Mouse (Mus musculus): ENCODE results near the gene Atp6v1c2.

- no peak for TF ChIP-seq CTCF (IDR thresholded peaks at IDR 0.05)
- TF ChIP-seq EP300 (IDR thresholded peaks at IDR 0.05): no peak
These were observed 29.3 kb downstream of the Atp6v1c2 start for GRCm38 (mm10) chr12:17299902-17300301.
